Mouse (Mus musculus) natural killer cell, adult 2 months (primary cell): ENCODE results near the gene Hspa12a.

ENCODE experiments used
- DNase-seq, 2 experiments: peaks; one replicate each; pipeline ENCODE4 v3.0.0; 2022; ENCODE audit warnings: low spot score in 2 of 2

Gene Hspa12a

GRCm38 (mm10) chr19:58942841-58943828, at the start of gene Hspa12a, which contains the start of gene Eno4:
Gene Hspa12a, minus strand, starts transcription at chr19:58943654.
Gene Eno4, plus strand, starts transcription at chr19:58943425.
- DNase-seq: peak; percentile 84 to 92

GRCm38 (mm10) chr19:58981571-58981970, 38.1 kb upstream of the Hspa12a start:
- no peak for DNase-seq

DNA sequence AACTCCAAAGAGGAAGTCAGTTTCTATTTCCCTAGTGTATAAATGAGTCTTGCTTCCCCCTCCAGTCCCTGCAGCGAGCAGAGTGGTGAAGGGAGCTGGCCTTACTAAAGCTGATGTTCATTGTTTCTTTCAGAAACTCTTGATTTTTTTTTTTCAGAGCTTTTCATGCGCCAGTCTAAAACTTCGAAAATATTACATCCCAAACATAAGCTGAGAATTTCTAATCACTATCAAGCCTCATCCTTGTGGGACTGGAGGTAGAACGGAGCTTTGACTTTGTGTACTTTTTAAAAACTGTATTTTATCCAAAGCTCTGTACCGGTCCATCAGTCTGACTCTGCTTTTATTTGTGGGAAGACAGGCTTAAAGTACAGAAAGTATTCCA, 36.6 kb upstream of the Hspa12a start:
- no peak for DNase-seq

GRCm38 (mm10) chr19:58979436-58980055, 36.1 kb upstream of the Hspa12a start:
- no peak for DNase-seq

DNA sequence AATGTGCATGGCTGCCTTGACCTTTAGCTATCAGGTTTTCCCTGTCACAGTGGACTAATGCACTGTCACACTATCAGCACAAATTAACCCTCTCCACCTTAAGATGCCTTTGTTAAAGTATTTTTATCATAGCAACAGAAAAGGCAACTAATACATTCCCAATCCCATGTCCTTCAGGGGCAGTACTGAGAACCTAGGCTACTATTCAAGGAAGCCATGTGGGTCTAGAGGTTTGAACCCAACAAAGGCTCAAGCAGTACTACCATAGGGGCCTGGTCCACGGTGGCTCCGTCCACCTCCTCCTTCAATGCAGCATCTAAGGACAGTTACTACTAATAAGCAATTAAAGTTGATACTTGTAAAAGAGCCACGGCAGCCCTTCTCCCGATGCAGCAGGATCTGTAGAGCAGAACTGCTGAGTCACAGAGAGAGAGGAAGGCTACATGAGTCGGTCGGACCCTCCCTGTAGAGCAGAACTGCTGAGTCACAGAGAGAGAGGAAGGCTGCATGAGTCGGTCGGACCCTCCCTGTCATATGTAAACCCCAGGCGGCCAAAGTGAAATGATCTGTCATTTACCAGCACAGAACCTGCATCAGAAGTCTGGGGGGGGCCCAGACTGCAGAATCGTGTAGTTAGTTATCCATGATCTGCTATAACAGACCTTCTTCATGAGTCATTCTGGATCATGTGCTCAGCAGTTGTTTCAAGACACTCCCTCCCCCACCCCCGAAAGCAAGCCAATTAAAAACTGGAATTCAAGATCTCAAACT, 35.1 kb upstream of the Hspa12a start:
- no peak for DNase-seq

GRCm38 (mm10) chr19:58975216-58975863, 31.9 kb upstream of the Hspa12a start:
- no peak for DNase-seq

GRCm38 (mm10) chr19:58974126-58974525, 30.7 kb upstream of the Hspa12a start:
- no peak for DNase-seq

GRCm38 (mm10) chr19:58970826-58971225, 27.4 kb upstream of the Hspa12a start:
- no peak for DNase-seq

DNA sequence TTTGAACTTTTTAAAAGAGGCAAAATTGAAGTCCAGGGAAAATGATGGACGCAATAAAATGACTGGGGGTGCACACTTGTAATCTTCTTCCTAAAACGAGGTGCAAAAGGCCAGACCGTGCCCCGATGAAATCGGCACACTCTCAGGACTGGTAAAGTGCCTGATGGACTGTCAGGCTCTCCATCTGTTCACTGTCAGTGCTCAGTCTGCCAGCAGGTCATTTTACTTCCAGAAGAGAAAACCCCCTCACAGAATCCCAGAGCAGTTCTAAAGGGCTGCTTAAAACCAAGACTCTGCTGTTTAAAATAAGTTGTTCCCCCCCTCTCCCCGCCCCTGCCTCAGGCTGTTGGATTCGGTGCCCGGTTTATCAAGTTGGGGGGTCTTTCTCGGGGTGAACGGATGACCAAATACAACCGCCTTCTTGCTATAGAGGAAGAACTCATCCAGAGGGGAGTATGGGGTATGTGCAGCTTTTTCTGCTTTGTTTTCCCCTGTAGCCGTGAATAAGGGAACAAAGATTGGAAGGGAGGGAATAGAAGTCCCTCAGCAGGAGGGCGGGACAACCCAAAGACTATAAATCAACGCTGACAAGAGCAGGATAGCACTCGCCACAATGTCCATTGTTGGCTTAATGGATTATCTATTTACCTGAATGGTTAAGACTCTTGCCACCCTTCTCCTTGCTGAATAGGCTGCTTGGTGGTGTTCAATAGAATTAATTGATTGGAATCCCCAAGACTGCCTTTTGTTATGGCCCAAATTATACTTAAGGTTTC, 25.5 kb upstream of the Hspa12a start:
- no peak for DNase-seq

DNA sequence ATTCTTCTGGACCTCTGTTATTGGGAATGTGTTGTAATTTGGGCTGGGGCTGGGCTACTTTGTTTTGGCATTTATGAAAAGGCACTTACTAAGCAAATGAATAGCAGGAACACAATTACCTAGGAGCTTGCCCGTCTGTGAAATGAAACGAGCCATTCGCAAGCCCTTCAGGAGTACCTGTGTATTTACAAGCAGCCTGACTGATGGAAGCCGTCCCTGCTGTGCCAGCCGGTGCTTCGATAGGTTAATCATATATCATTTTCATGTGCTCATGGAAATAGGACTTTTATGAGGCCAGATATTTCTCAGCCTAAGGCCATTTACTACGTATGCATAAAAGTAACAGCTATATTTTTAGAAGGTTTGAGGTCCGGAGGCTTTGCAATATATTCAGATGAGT, 19.6 kb upstream of the Hspa12a start:
- DNase-seq: no peak

- DNase-seq: no peak
These were observed 11.3 kb upstream of the Hspa12a start for GRCm38 (mm10) chr19:58954779-58955178.

- DNase-seq: no peak
These were observed 8.8 kb upstream of the Hspa12a start for GRCm38 (mm10) chr19:58952236-58952635.

GRCm38 (mm10) chr19:58951521-58951920, 8.1 kb upstream of the Hspa12a start:
- no peak for DNase-seq

- no peak for DNase-seq
These were observed 2.5 kb upstream of the Hspa12a start for GRCm38 (mm10) chr19:58945959-58946358.

DNA sequence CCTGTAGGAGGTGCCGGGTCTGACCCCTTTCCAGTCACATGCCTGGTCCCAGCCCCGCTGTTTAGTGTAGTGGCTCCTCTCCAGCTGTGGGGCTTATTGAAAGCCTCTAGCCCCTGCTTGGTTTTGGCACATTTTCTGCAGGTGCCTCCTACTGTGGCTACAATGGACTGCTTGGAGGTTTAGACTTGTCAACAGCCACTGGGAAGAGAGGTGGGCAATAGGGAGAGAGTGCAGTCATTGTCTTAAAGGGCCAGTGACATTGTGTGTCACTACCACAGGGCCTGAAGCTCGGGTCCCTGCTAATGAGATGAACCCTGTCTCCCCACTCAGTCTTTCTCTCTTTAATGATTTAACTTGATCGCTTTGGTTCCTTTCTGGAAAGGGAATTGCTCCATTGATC, 10.4 kb downstream of the Hspa12a start:
- no peak for DNase-seq

- no peak for DNase-seq
These were observed 12.2 kb downstream of the Hspa12a start for GRCm38 (mm10) chr19:58931081-58931800.

DNA sequence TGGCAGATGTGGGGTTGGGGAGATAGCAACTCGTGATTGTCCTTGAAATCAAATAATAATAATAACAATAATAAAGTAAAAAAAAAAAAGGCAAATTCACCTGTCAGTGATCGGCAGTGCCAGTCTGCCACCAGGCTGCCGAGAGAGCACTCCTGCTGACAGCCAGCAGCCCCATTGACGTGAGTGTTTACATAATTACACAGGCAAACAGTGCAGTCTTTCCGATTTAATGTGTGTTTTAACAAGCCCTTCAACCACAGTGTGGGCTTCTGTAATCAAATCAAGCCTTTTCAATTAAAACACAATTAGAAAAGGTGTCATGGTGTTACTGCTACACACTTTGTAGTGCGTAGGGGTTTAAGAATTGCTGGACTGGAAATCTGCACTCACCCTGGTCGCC, 24.3 kb downstream of the Hspa12a start:
- no peak for DNase-seq

DNA sequence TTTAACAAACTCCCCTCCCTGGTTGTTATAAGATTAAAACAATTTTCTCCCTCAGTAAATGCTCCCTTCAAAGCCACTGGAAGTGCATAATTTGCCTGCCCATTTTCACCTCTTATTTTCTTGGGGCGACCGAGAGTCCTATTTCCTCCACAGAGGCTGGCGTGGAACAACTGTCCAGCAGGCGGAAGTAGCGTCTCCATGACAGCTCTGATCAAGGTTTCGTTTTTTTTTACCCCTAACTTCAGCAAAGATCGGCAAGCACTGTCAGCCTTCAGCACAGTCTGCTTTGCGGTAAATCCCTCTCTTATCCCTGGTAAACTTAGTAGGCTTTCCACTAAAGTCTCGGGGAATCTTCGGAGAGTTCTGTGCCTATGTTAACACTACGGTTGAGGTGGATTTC, 24.9 kb downstream of the Hspa12a start:
- no peak for DNase-seq

- DNase-seq: no peak
These were observed 30.2 kb downstream of the Hspa12a start for GRCm38 (mm10) chr19:58913301-58913700.

GRCm38 (mm10) chr19:58911386-58911785, 32.1 kb downstream of the Hspa12a start:
- DNase-seq: peak in 1 of 2 experiments; percentile 27
